Mouse (Mus musculus) stomach, postnatal 0 days (tissue): ENCODE results near the gene Svip.

Experiments used
- CTCF ChIP-seq: IDR thresholded peaks from 2 replicates; pipeline ENCODE4 v1.5.1; 2016; ENCODE audit warnings: antibody characterized with exemption, low read depth, mild to moderate bottlenecking, moderate library complexity
- EP300 ChIP-seq: optimal IDR thresholded peaks from 2 replicates; pipeline ENCODE3; 2016; ENCODE audit warnings: antibody characterized with exemption

DNA sequence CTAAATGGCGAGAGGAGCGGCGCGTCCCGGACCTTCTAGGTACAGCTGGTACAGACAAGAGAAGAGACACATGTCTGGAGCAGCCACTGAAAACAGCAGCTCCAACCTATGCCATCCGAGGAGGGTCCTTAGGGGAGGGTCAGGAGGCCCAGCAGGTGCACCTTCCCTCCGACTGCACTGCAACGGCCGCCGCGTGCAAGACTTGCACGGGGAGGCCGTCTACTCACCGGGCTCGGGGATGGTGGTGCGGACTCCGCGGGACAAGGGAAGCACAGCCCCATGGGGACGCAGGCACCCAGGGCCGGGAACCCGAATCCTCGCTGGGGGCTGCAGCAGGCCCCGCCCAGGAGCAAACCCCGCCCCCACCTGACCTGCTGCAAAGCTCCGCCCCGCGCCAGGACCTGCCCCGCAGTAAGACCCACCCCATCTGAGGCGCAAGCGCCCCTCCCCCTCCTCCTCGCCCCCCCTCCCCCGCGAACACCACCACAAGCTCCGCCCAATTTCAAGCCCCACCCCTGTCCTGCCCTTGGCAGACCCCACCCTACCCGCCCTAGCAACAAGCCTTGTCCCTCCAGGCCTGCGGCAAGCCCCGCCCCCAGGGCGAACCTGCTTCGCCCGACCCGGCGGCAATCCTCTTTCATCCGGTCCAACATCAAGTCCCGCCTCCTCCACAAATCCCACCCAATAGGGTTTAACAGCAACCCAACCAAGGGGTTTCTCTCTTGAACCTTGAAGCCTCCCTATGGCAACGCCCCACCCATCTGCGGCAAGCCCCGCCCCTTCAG, at the start of gene Svip:
- no peak for TF ChIP-seq CTCF
- TF ChIP-seq EP300: no peak
